Mouse (Mus musculus) embryonic fibroblast, embryonic 13.5 days (primary cell): Measurements from ENCODE around the gene Slc22a22.

ENCODE experiments used
- CTCF ChIP-seq: IDR thresholded peaks from 2 replicates; pipeline ENCODE4 v1.5.1; 2011; ENCODE audit warnings: mild to moderate bottlenecking, control low read depth, low read length, moderate library complexity, borderline replicate concordance; ENCODE audit not compliant: insufficient read depth
- POLR2A ChIP-seq: IDR thresholded peaks from 2 replicates; pipeline ENCODE4 v1.6.1; 2011; ENCODE audit warnings: low read depth, mild to moderate bottlenecking, control low read depth, low read length, moderate library complexity

GRCm38 (mm10) chr15:57394053-57394452 is 83.4 kb downstream of the Slc22a22 start:
- TF ChIP-seq CTCF: no peak
- TF ChIP-seq POLR2A: no peak
